Mouse (Mus musculus) neural tube, embryonic 11.5 days (tissue): ENCODE results near the gene Luc7l. TPM values are rescaled to one million over a fixed set of nuclear protein-coding genes. Genes with fewer than 3 reads are reported as not detected.

Experiments used
- ATAC-seq: fragments of 200-750 bp; cut with Nextera tagmentation; 2 replicates; pipeline ENCODE4 v1.8.0; 2017; ENCODE audit warnings: moderate number of reproducible peaks, mild to moderate bottlenecking, moderate TSS enrichment, moderate library complexity; ENCODE audit not compliant: insufficient read depth, low FRiP score, low TSS enrichment
- DNase-seq: peaks from one replicate; pipeline ENCODE4 v3.0.0-alpha.2; 2015; ENCODE audit warnings: low spot score
- H3K27ac ChIP-seq: fragments of 300-500 bp; sonication (generic); 2 replicates; pipeline ENCODE4 v1.5.1; 2014; ENCODE audit warnings: low read depth, mild to moderate bottlenecking, low read length
- H3K27me3 ChIP-seq: fragments of 300-500 bp; sonication (generic); 2 replicates; pipeline ENCODE4 v1.6.1; 2014; ENCODE audit warnings: mild to moderate bottlenecking, low read length, mixed read lengths; ENCODE audit not compliant: control insufficient read depth, insufficient read depth
- H3K36me3 ChIP-seq: fragments of 300-500 bp; sonication (generic); 2 replicates; pipeline ENCODE4 v1.6.1; 2014; ENCODE audit warnings: mild to moderate bottlenecking, low read length, moderate library complexity, mixed read lengths; ENCODE audit not compliant: control insufficient read depth, insufficient read depth
- H3K4me1 ChIP-seq: fragments of 300-500 bp; sonication (generic); 2 replicates; pipeline ENCODE4 v1.6.1; 2014; ENCODE audit warnings: low read length, mixed read lengths; ENCODE audit not compliant: control insufficient read depth, insufficient read depth
- H3K4me2 ChIP-seq: fragments of 300-500 bp; sonication (generic); 2 replicates; pipeline ENCODE4 v1.6.1; 2014; ENCODE audit warnings: low read depth, mild to moderate bottlenecking, moderate library complexity
- H3K4me3 ChIP-seq: fragments of 300-500 bp; sonication (generic); 2 replicates; pipeline ENCODE4 v1.5.1; 2014; ENCODE audit warnings: low read depth, low read length
- H3K9ac ChIP-seq: fragments of 300-500 bp; sonication (generic); 2 replicates; pipeline ENCODE4 v1.6.1; 2014; ENCODE audit warnings: mild to moderate bottlenecking, low read length
- H3K9me3 ChIP-seq: fragments of 300-500 bp; sonication (generic); 2 replicates; pipeline ENCODE4 v1.6.1; 2016; ENCODE audit warnings: low read length; ENCODE audit not compliant: control insufficient read depth
- WGBS: fragments of 180-500 bp; shearing (Covaris S2); extraction: QIAGEN DNeasy Blood & Tissue Kit; methylation state at CpG from one replicate; pipeline ENCODE4 v1.1.7; 2014; 5-methylcytosine and 5-hydroxymethylcytosine counted together
- polyA plus RNA-seq: library from polyadenylated mRNA; unstranded; fragments of >200 nt; fragmentation: Nextera tagmentation; extraction: Ambion mirVana; gene quantifications from 2 replicates; pipeline ENCODE4 v1.2.1, GENCODE M21; 2014

The Luc7l gene
- 125 and 128 TPM in 2 replicates for polyA plus RNA-seq

DNA sequence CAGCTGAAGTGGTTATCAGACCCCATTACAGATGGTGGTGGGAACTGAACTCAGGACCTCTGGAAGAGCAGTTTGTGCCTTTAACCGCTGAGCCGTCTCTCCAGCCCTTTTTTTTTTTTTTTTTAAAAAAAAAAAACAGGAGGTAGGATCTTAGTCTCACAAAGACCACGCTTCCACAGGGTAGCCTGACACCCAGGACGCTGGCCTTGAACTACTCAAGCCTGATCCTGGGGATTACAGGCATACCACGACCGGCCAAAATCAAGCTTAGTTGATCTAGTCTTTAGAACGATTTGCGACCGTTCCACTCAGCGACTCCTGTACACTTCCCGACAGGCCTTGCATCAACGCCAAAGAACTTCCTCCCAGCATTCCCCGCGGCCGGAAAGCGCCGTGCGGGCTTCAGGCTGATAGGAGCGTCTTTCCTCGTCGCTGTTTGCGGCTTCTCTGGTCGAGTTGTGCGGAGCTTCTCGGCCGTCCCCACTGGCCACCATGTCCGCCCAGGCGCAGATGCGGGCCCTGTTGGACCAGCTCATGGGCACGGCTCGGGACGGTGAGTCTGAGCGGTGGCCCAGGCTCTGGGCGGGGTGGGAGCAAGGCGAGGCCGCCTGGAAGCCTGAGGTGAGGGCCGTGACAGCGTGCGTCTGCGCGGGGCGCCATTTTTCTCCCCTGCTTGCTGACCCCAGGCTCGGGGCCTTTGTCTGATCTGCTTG is at the start of gene Luc7l:
Luc7l (plus strand) TSS at position 358 of the 713 bp plus-strand sequence.
- H3K9me3 ChIP-seq = no peaks in the 10 kb centered on the region
- WGBS = under 1% methylated on average over 43 of the region's 43 CpGs
- peak within 1 kb of the TSS; percentile 93 for H3K9ac ChIP-seq
- H3K27me3 ChIP-seq = no peaks in the 10 kb centered on the region
- peaks cover 8% of the 10 kb centered on the region for H3K4me1 ChIP-seq
- peak within 1 kb of the TSS; percentile 94 for H3K27ac ChIP-seq
- ATAC-seq (peak; percentile 86), DNase-seq (peak; percentile 94)
- peak within 1 kb of the TSS; percentile 84 for H3K4me2 ChIP-seq
- peak within 1 kb of the TSS; percentile 77 for H3K4me3 ChIP-seq
- H3K36me3 ChIP-seq = no peaks in the 10 kb centered on the region

DNA sequence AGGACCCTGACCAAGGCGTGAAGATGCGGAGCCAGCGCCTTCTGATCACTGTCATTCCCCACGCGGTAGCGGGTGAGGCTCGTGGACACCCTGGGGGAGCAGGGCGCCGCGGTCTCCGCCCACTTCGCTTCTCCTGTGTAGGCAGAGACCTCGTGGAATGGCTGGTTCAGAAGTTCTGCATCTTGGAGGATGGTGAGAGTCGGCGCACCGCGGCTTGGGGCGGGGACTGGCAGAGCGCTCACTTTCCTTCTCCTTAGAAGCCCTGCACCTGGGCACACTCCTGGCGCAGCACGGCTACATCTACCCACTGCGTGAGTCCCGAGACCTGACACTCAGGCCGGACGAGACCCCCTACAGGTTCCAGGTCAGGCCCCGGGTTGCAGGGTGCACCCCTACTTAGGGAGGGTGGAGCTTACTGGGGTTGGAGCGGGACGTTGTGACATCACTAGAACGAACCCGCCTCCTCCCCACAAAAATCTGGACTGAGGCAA is 49.3 kb upstream of the Luc7l start:
- Histone ChIP-seq H3K4me2 (peak overlapping the region; percentile 51), H3K36me3 (no peaks in the 10 kb centered on the region), H3K9ac (no peak overlapping the region), H3K27ac (no peak overlapping the region), H3K4me3 (peak overlapping the region; percentile 29), H3K27me3 (peaks cover 52% of the 10 kb centered on the region), H3K9me3 (no peaks in the 10 kb centered on the region), H3K4me1 (0 out of 2 replicates have a peak, but pooled peaks cover 3% of the 10 kb centered on the region)
- no peak for ATAC-seq
- WGBS = under 1% methylated on average over 30 of the region's 30 CpGs
- no peak for DNase-seq

DNA sequence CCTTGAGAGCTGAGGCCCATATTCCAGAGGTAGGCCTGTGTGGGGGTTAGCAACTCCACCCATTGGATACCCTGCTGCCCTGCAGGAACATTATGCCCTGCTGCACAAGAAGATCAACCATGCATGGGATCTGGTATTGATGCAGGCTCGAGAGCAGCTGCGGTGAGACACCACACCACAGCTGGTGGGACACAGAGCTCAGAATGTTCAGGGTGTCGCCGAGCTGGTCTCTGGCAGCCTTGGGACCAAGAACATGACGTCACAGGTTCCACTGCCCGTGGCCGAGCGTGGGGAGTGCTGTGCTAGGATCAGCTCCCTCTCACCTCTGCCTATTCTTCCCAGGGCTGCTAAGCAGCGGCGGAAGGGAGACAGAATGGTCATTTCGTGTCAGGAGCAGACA is 47.9 kb upstream of the Luc7l start:
- H3K9ac ChIP-seq = no peak overlapping the region; the same call in 1 of the 2 replicates

DNA sequence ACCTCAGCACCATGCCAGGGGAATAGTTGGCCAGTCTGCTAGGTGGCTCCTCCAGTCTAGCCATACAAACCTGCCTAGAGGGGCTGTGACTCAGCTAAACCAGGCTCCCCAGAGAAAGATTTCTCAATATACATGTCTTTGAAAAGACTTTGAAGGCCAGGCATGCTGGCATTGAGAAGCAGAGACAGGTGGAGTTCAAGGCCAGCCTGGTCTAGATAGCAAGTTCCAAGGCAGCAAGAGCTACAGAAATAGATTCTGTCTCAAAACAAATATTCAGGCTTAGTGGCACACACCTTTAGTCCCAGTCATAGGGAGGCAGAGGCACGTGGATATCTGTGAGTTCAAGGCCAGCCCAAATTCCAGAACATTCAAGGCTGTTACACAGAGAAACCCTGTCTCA is 46.3 kb upstream of the Luc7l start:
- Histone ChIP-seq H3K27ac (no peak overlapping the region), H3K27me3 (peaks cover 34% of the 10 kb centered on the region), H3K4me2 (no peak overlapping the region), H3K9me3 (no peaks in the 10 kb centered on the region), H3K4me1 (0 out of 2 replicates have a peak, but pooled peaks cover 3% of the 10 kb centered on the region), H3K36me3 (no peaks in the 10 kb centered on the region), H3K9ac (no peak overlapping the region), H3K4me3 (no peak overlapping the region)
- 67% methylated on average over 1 of the region's 1 CpGs for WGBS
- DNase-seq = no peak
- ATAC-seq = no peak

More for the DNA sequence above, 47.9 kb upstream of the Luc7l start:
- no peaks in the 10 kb centered on the region for H3K9me3 ChIP-seq
- ATAC-seq (no peak), DNase-seq (no peak)
- 0 out of 2 replicates have a peak, but pooled peaks cover 3% of the 10 kb centered on the region for H3K4me1 ChIP-seq
- H3K36me3 ChIP-seq = no peaks in the 10 kb centered on the region
- no peak overlapping the region for H3K4me2 ChIP-seq
- H3K27ac ChIP-seq = no peak overlapping the region
- no peak overlapping the region for H3K4me3 ChIP-seq
- H3K27me3 ChIP-seq = peaks cover 48% of the 10 kb centered on the region
- WGBS = 38% methylated on average over 11 of the region's 11 CpGs

GRCm38 (mm10) chr17:26207686-26208085 is 45.0 kb upstream of the Luc7l start, which contains the start of gene Arhgdig:
TSS of gene Arhgdig (minus strand) at chr17:26207786.
- DNase-seq (no peak), ATAC-seq (no peak)
- no peak within 1 kb of the TSS for H3K4me3 ChIP-seq
- no peak within 1 kb of the TSS for H3K27ac ChIP-seq
- peaks cover 21% of the 10 kb centered on the region for H3K27me3 ChIP-seq
- no peak within 1 kb of the TSS for H3K4me2 ChIP-seq
- WGBS = 89% methylated on average over 12 of the region's 12 CpGs
- H3K9me3 ChIP-seq = no peaks in the 10 kb centered on the region
- no peak within 1 kb of the TSS for H3K9ac ChIP-seq
- H3K36me3 ChIP-seq = no peaks in the 10 kb centered on the region
- 0 out of 2 replicates have a peak, but pooled peaks cover 3% of the 10 kb centered on the region for H3K4me1 ChIP-seq

DNA sequence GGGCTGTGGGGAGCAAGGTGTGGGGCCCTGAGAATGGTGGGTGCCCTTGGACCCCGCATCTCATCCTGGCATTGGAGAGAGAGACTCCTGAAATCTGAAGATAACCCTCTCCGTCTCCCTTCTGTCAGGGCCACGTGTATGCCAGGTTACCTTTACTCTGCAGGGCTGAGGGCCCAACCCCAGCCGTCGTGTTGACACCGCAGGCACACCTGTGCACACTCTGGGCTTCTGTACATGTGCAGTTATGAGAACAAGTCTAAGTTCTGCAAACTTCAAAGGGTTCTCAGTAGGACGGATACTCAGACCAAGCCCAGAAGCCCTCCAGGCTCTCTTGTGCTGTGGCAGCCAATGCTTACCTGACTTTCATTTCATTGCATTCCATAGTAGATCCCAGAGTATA is 40.5 kb upstream of the Luc7l start:
- no peaks in the 10 kb centered on the region for H3K36me3 ChIP-seq
- ATAC-seq (no peak), DNase-seq (no peak)
- H3K9ac ChIP-seq = no peak overlapping the region
- whole genome bisulfite sequencing = 87% methylated on average over 7 of the region's 7 CpGs
- no peaks in the 10 kb centered on the region for H3K4me1 ChIP-seq
- H3K4me3 ChIP-seq = no peak overlapping the region
- H3K4me2 ChIP-seq = no peak overlapping the region
- H3K27me3 ChIP-seq = no peaks in the 10 kb centered on the region
- H3K9me3 ChIP-seq = no peaks in the 10 kb centered on the region
- H3K27ac ChIP-seq = no peak overlapping the region

DNA sequence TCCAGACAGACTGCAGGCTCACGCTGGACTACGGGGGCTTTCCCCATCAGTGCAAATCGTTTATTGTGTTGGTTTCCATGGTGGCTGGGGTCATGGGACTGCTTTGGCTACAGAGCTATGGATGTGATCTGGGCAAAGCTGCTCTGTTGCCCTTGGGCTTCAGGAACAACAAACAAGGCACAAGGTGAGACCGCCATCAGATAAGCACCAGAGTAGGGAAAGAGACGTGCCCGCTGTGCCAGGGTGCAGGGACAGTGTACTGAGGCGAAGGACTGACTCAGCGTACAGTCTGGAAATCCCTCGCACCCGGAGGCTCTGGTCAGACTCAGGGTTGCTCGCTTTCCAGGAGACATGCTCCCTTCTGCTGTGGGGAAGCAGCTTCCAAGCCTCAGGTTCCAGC is 40.0 kb upstream of the Luc7l start:
- ATAC-seq = no peak
- H3K4me2 ChIP-seq = no peak overlapping the region
- H3K4me1 ChIP-seq = no peaks in the 10 kb centered on the region
- no peaks in the 10 kb centered on the region for H3K36me3 ChIP-seq
- no peak overlapping the region for H3K9ac ChIP-seq
- no peak overlapping the region for H3K4me3 ChIP-seq
- no peaks in the 10 kb centered on the region for H3K9me3 ChIP-seq
- 85% methylated on average over 11 of the region's 11 CpGs for WGBS
- no peaks in the 10 kb centered on the region for H3K27me3 ChIP-seq
- H3K27ac ChIP-seq = no peak overlapping the region
- DNase-seq = no peak

GRCm38 (mm10) chr17:26221508-26221907 is 31.2 kb upstream of the Luc7l start:
- Histone ChIP-seq H3K4me2 (no peak overlapping the region), H3K9ac (no peak overlapping the region), H3K27ac (no peak overlapping the region), H3K9me3 (no peaks in the 10 kb centered on the region), H3K4me1 (no peaks in the 10 kb centered on the region), H3K4me3 (no peak overlapping the region), H3K36me3 (no peaks in the 10 kb centered on the region), H3K27me3 (no peaks in the 10 kb centered on the region)
- ATAC-seq (no peak), DNase-seq (no peak)
- 81% methylated on average over 2 of the region's 2 CpGs for WGBS

GRCm38 (mm10) chr17:26225150-26225549 is 27.5 kb upstream of the Luc7l start:
- Histone ChIP-seq H3K27ac (no peak overlapping the region), H3K9ac (no peak overlapping the region), H3K4me3 (no peak overlapping the region), H3K36me3 (no peaks in the 10 kb centered on the region), H3K4me1 (no peaks in the 10 kb centered on the region), H3K4me2 (no peak overlapping the region), H3K27me3 (no peaks in the 10 kb centered on the region), H3K9me3 (no peaks in the 10 kb centered on the region)
- ATAC-seq (no peak), DNase-seq (no peak)
- 80% methylated on average over 12 of the region's 12 CpGs for WGBS
